ENCODE assay signal across 10 mouse cellular contexts in genomic region chr6:114698578-114698977, GRCm38 (mm10). TPM values are rescaled to one million over a fixed set of nuclear protein-coding genes. Genes with fewer than 3 reads are reported as not detected.
DNase-seq lines count a peak whose midpoint lies in the region; ATAC-seq and TF ChIP-seq lines count a peak whose summit lies in the region.
"Had no signal": no experiment of that assay in that cellular context is flagged by ENCODE, and none has a peak within 500 bp of the region (broad histone marks: within the 10 kb centered on the region; RNA-seq: fewer than 3 reads in every experiment).

No protein-coding gene starts in this region.

- in situ Hi-C loops in CH12.LX (cut with MboI; ENCODE audit: low pct_ligation_motif_present, low pct_unique_long_range_greater_than_20kb, low sequenced_read_pairs) = loop anchor here (25.0 kb wide), 2 partner anchors 236 to 361 kb away; no protein-coding TSS in a partner anchor

- H3K4me1 ChIP-seq in hindbrain, embryonic 15.5 days (replicated peaks) = no peaks in the 10 kb centered on the region
- no peaks in the 10 kb centered on the region; the same call in 1 of the 2 replicates for H3K4me1 ChIP-seq in hindbrain, embryonic 13.5 days (replicated peaks)
- H3K4me1 ChIP-seq in lung, embryonic 15.5 days = no peaks in the 10 kb centered on the region
- no peaks in the 10 kb centered on the region for H3K4me1 ChIP-seq in CH12.LX (ENCODE audit: control insufficient read depth in 1 of 2, insufficient read depth in 2 of 2)
- H3K4me1 ChIP-seq in embryonic fibroblast, embryonic 13.5 days (ENCODE audit: control insufficient read depth, insufficient read depth, low read length) = no peaks in the 10 kb centered on the region
- H3K4me1 ChIP-seq: embryonic facial prominence, embryonic 13.5 days; forebrain, embryonic 12.5 days had no signal

- H3K9ac ChIP-seq in hindbrain, embryonic 15.5 days = no peak overlapping the region
- no peak overlapping the region for H3K9ac ChIP-seq in hindbrain, embryonic 13.5 days
- H3K9ac ChIP-seq in lung, embryonic 15.5 days = no peak overlapping the region
- no peak overlapping the region for H3K9ac ChIP-seq in CH12.LX (ENCODE audit: insufficient read depth, low read depth)
- H3K9ac ChIP-seq: embryonic facial prominence, embryonic 13.5 days; forebrain, embryonic 12.5 days had no signal

- H3K27ac ChIP-seq in hindbrain, embryonic 15.5 days (replicated peaks) = no peak overlapping the region
- no peak overlapping the region for H3K27ac ChIP-seq in hindbrain, embryonic 13.5 days
- no peak overlapping the region for H3K27ac ChIP-seq in lung, embryonic 15.5 days
- H3K27ac ChIP-seq in CH12.LX (ENCODE audit: insufficient read depth, low read depth) = no peak overlapping the region
- H3K27ac ChIP-seq in embryonic fibroblast, embryonic 13.5 days (ENCODE audit: insufficient read depth, low read length) = no peak overlapping the region
- H3K27ac ChIP-seq: embryonic facial prominence, embryonic 13.5 days; forebrain, embryonic 12.5 days had no signal

- no peak overlapping the region for H3K4me2 ChIP-seq in hindbrain, embryonic 15.5 days
- H3K4me2 ChIP-seq in hindbrain, embryonic 13.5 days = no peak overlapping the region
- H3K4me2 ChIP-seq in lung, embryonic 15.5 days = no peak overlapping the region
- H3K4me2 ChIP-seq in CH12.LX (ENCODE audit: insufficient read depth, low read depth, poor library complexity, severe bottlenecking) = no peak overlapping the region
- H3K4me2 ChIP-seq: embryonic facial prominence, embryonic 13.5 days; forebrain, embryonic 12.5 days had no signal

- no peaks in the 10 kb centered on the region for H3K79me2 ChIP-seq in CH12.LX (replicated peaks; ENCODE audit: control insufficient read depth, extremely low read depth, insufficient read depth, poor library complexity, severe bottlenecking)

- no peak for DNase-seq in lung, postnatal 14 days
- no peak for DNase-seq in CH12.LX (ENCODE audit: extremely low read depth)
- no peak for DNase-seq in frontal cortex, postnatal 36 days (ENCODE audit: low spot score in 2 of 2)
- DNase-seq: heart, adult 11 months had no signal

- TF ChIP-seq CTCF in CH12.LX (conservative IDR thresholded peaks at IDR 0.05 in 1 of 2, IDR thresholded peaks at IDR 0.05 in 1 of 2; ENCODE audit: low read depth in 2 of 2, low read length in 2 of 2) = 0 out of 4 replicates have a peak, but pooled peaks of 1 of the 2 experiments have one; percentile 15
- 0 out of 2 replicates have a peak, but pooled peaks have one; percentile 19 for TF ChIP-seq CTCF in embryonic fibroblast, embryonic 13.5 days (IDR thresholded peaks at IDR 0.05; ENCODE audit: borderline replicate concordance, insufficient read depth, low read length)

- H3K9me3 ChIP-seq in hindbrain, embryonic 15.5 days = no peaks in the 10 kb centered on the region
- no peaks in the 10 kb centered on the region for H3K9me3 ChIP-seq in hindbrain, embryonic 13.5 days
- no peaks in the 10 kb centered on the region for H3K9me3 ChIP-seq in lung, embryonic 15.5 days
- H3K9me3 ChIP-seq in CH12.LX (replicated peaks; ENCODE audit: low read length) = peaks cover 2% of the 10 kb centered on the region

- dilution Hi-C loops in CH12.LX (cut with MboI; ENCODE audit: extremely low pct_ligation_motif_present, extremely low pct_unique_long_range_greater_than_20kb, low sequenced_read_pairs) = no loop called here

- no peak for TF ChIP-seq POLR2A in CH12.LX (IDR thresholded peaks at IDR 0.05; ENCODE audit: low read depth, low read length)
- no peak for TF ChIP-seq POLR2A in embryonic fibroblast, embryonic 13.5 days (IDR thresholded peaks at IDR 0.05; ENCODE audit: low read depth, low read length)

- H3K27me3 ChIP-seq in hindbrain, embryonic 15.5 days = no peaks in the 10 kb centered on the region
- H3K27me3 ChIP-seq in hindbrain, embryonic 13.5 days = no peaks in the 10 kb centered on the region
- no peaks in the 10 kb centered on the region for H3K27me3 ChIP-seq in lung, embryonic 15.5 days
- H3K27me3 ChIP-seq in CH12.LX (replicated peaks) = no peaks in the 10 kb centered on the region
- H3K27me3 ChIP-seq: embryonic facial prominence, embryonic 13.5 days; forebrain, embryonic 12.5 days had no signal

- H3K4me3 ChIP-seq in hindbrain, embryonic 15.5 days = no peak overlapping the region
- H3K4me3 ChIP-seq in hindbrain, embryonic 13.5 days = no peak overlapping the region
- H3K4me3 ChIP-seq in lung, embryonic 15.5 days = no peak overlapping the region
- H3K4me3 ChIP-seq in CH12.LX (replicated peaks in 1 of 3; ENCODE audit: low read depth in 2 of 3, low read length in 2 of 3, poor library complexity in 1 of 3) = no peak overlapping the region
- H3K4me3 ChIP-seq in embryonic fibroblast, embryonic 13.5 days (ENCODE audit: insufficient read depth, low read length) = no peak overlapping the region
- H3K4me3 ChIP-seq: embryonic facial prominence, embryonic 13.5 days; forebrain, embryonic 12.5 days had no signal

- peak; percentile 3 for TF ChIP-seq RAD21 in CH12.LX (IDR thresholded peaks at IDR 0.05; ENCODE audit: low read depth, low read length)

- no peak for TF ChIP-seq EP300 in CH12.LX (IDR thresholded peaks at IDR 0.05; ENCODE audit: low read length)

- ATAC-seq in hindbrain, embryonic 15.5 days (ENCODE audit: low FRiP score, low read depth) = 0 out of 2 replicates have a peak, but pooled peaks have one; percentile 54
- ATAC-seq in hindbrain, embryonic 13.5 days (ENCODE audit: low FRiP score) = no peak
- peak; percentile 44; the same call in 1 of the 2 replicates for ATAC-seq in lung, embryonic 15.5 days (ENCODE audit: borderline replicate concordance, extremely low read depth, low FRiP score, low TSS enrichment)

- H3K36me3 ChIP-seq in hindbrain, embryonic 15.5 days = no peaks in the 10 kb centered on the region
- H3K36me3 ChIP-seq in hindbrain, embryonic 13.5 days = peaks cover 13% of the 10 kb centered on the region; the same call in 1 of the 2 replicates
- no peaks in the 10 kb centered on the region for H3K36me3 ChIP-seq in lung, embryonic 15.5 days
- H3K36me3 ChIP-seq in CH12.LX (replicated peaks in 1 of 2; ENCODE audit: control insufficient read depth in 1 of 2, insufficient read depth in 1 of 2, low read length in 1 of 2) = peaks cover 18 to 70% of the 10 kb centered on the region in 2 experiments
- H3K36me3 ChIP-seq: forebrain, embryonic 12.5 days had no signal

- 67% methylated on average over 5 of the region's 5 CpGs for WGBS in hindbrain, embryonic 15.5 days
- 68% methylated on average over 5 of the region's 5 CpGs for WGBS in hindbrain, embryonic 13.5 days
- WGBS in lung, embryonic 15.5 days = 52% methylated on average over 5 of the region's 5 CpGs

TF ChIP-seq in CH12.LX, 34 proteins besides CTCF, POLR2A, EP300 and RAD21:
- TF ChIP-seq GABPA (IDR thresholded peaks at IDR 0.05; ENCODE audit: insufficient replicate concordance, low read depth, low read length) = no peak
- no peak for TF ChIP-seq UBTF (IDR thresholded peaks at IDR 0.05; ENCODE audit: low read depth, low read length)
- no peak for TF ChIP-seq KAT2A (IDR thresholded peaks at IDR 0.05; ENCODE audit: insufficient replicate concordance, low read length)
- TF ChIP-seq HCFC1 (IDR thresholded peaks at IDR 0.05; ENCODE audit: low read depth, low read length) = no peak
- no peak for TF ChIP-seq TCF12 (IDR thresholded peaks at IDR 0.05; ENCODE audit: low read depth, low read length)
- TF ChIP-seq RCOR1 (conservative IDR thresholded peaks at IDR 0.05; ENCODE audit: low read depth, low read length) = no peak
- no peak for TF ChIP-seq USF1 (IDR thresholded peaks at IDR 0.05; ENCODE audit: low read depth, low read length)
- no peak for TF ChIP-seq NELFE (IDR thresholded peaks at IDR 0.05; ENCODE audit: low read depth, low read length)
- TF ChIP-seq TBP (conservative IDR thresholded peaks at IDR 0.05; ENCODE audit: low read depth, low read length) = no peak
- TF ChIP-seq E2F4 (IDR thresholded peaks at IDR 0.05; ENCODE audit: insufficient replicate concordance, low read depth, low read length) = no peak
- no peak for TF ChIP-seq ETS1 (conservative IDR thresholded peaks at IDR 0.05; ENCODE audit: low read depth, low read length)
- no peak for TF ChIP-seq PAX5 (IDR thresholded peaks at IDR 0.05; ENCODE audit: low read length)
- TF ChIP-seq JUN (IDR thresholded peaks at IDR 0.05; ENCODE audit: insufficient read depth, low read depth, low read length) = no peak
- no peak for TF ChIP-seq MAFK (IDR thresholded peaks at IDR 0.05; ENCODE audit: insufficient replicate concordance, low read length)

RNA-seq across cellular contexts. Expression of gene Atg7, which starts 55.7 kb away (rescaled TPM):
- polyA plus RNA-seq in hindbrain, embryonic 15.5 days (2015; fragmentation: Nextera tagmentation; extraction: Ambion mirVana) = 16.7 and 19.9 TPM in 2 replicates
- 18.2 and 20.2 TPM in 2 replicates for polyA plus RNA-seq in hindbrain, embryonic 13.5 days (2015; fragmentation: Nextera tagmentation; extraction: Ambion mirVana)
- polyA plus RNA-seq in lung, embryonic 15.5 days (2015; fragmentation: Nextera tagmentation; extraction: Ambion mirVana) = 21.5 and 22.6 TPM in 2 replicates
- 12.1 and 15.7 TPM in 2 replicates for total RNA-seq in CH12.LX (2012; rRNA removed)
- total RNA-seq in CH12.LX (2014; rRNA removed) = 11.1 TPM in 2 replicates
- 11.7 and 14.8 TPM in 2 replicates for polyA plus RNA-seq in CH12.LX (2012; ENCODE audit: insufficient read length, low read depth)
- 14.8 and 26.4 TPM in 2 replicates for polyA plus RNA-seq in embryonic fibroblast, embryonic 13.5 days (2011; ENCODE audit: insufficient read length, low read depth, missing spikeins)
